Mouse (Mus musculus): ENCODE measurements around the gene Akap6. TPM values are rescaled to one million over a fixed set of nuclear protein-coding genes. Genes with fewer than 3 reads are reported as not detected.

Gene Akap6
- polyA plus RNA-seq, 1 experiment from 2014 or later = 7.9 TPM

GRCm38 (mm10) chr12:52834781-52835279, 135.6 kb downstream of the Akap6 start:
- Histone ChIP-seq H3K4me2 (ENCODE audit: low read depth, low read length) (peak overlapping the region; percentile 37), H3K9ac (ENCODE audit: low read depth, low read length) (no peak overlapping the region), H3K36me3 (ENCODE audit: control insufficient read depth, insufficient read depth, low read length) (no peaks in the 10 kb centered on the region), H3K27me3 (replicated peaks; ENCODE audit: control insufficient read depth, insufficient read depth, low read length) (no peaks in the 10 kb centered on the region), H3K9me3 (ENCODE audit: control insufficient read depth, low read length) (no peaks in the 10 kb centered on the region), H3K27ac (replicated peaks; ENCODE audit: low read depth, low read length) (peak overlapping the region; percentile 80), H3K4me3 (ENCODE audit: low read depth, low read length) (no peak overlapping the region), H3K4me1 (ENCODE audit: control insufficient read depth, insufficient read depth, low read length) (peaks cover 37% of the 10 kb centered on the region)
- WGBS = 28% methylated on average over 6 of the region's 6 CpGs
- ATAC-seq (ENCODE audit: low read depth) (no peak), DNase-seq (ENCODE audit: low spot score) (no peak)

- no peaks in the 10 kb centered on the region for H3K36me3 ChIP-seq (ENCODE audit: control insufficient read depth, insufficient read depth, low read length)
- H3K4me3 ChIP-seq (ENCODE audit: low read depth, low read length) = no peak overlapping the region
- no peaks in the 10 kb centered on the region for H3K27me3 ChIP-seq (replicated peaks; ENCODE audit: control insufficient read depth, insufficient read depth, low read length)
- H3K27ac ChIP-seq (replicated peaks; ENCODE audit: low read depth, low read length) = peak overlapping the region; percentile 80
- peak; percentile 62 for ATAC-seq (ENCODE audit: low read depth)
- H3K9me3 ChIP-seq (ENCODE audit: control insufficient read depth, low read length) = no peaks in the 10 kb centered on the region
- DNase-seq (ENCODE audit: low spot score) = peak; percentile 90
- peak overlapping the region; percentile 37 for H3K4me2 ChIP-seq (ENCODE audit: low read depth, low read length)
- 12% methylated on average over 6 of the region's 6 CpGs for WGBS
- H3K4me1 ChIP-seq (ENCODE audit: control insufficient read depth, insufficient read depth, low read length) = peaks cover 34% of the 10 kb centered on the region
- no peak overlapping the region for H3K9ac ChIP-seq (ENCODE audit: low read depth, low read length)
Observed at GRCm38 (mm10) chr12:52835291-52835742, 136.1 kb downstream of the Akap6 start.

GRCm38 (mm10) chr12:52835914-52836546, 136.8 kb downstream of the Akap6 start:
- Histone ChIP-seq H3K4me3 (ENCODE audit: low read depth, low read length) (no peak overlapping the region; the same call in 1 of the 2 replicates), H3K9ac (ENCODE audit: low read depth, low read length) (peak overlapping the region; percentile 27), H3K4me2 (ENCODE audit: low read depth, low read length) (peak overlapping the region; percentile 37), H3K27me3 (replicated peaks; ENCODE audit: control insufficient read depth, insufficient read depth, low read length) (no peaks in the 10 kb centered on the region), H3K4me1 (ENCODE audit: control insufficient read depth, insufficient read depth, low read length) (peaks cover 30% of the 10 kb centered on the region), H3K9me3 (ENCODE audit: control insufficient read depth, low read length) (no peaks in the 10 kb centered on the region), H3K36me3 (ENCODE audit: control insufficient read depth, insufficient read depth, low read length) (no peaks in the 10 kb centered on the region), H3K27ac (replicated peaks; ENCODE audit: low read depth, low read length) (peak overlapping the region; percentile 80)
- WGBS = 21% methylated on average over 12 of the region's 12 CpGs
- ATAC-seq (ENCODE audit: low read depth) (peak; percentile 58), DNase-seq (ENCODE audit: low spot score) (peak; percentile 86)

GRCm38 (mm10) chr12:52845982-52846381, 146.8 kb downstream of the Akap6 start:
- Histone ChIP-seq H3K27me3 (replicated peaks; ENCODE audit: control insufficient read depth, insufficient read depth, low read length) (no peaks in the 10 kb centered on the region), H3K27ac (replicated peaks; ENCODE audit: low read depth, low read length) (no peak overlapping the region), H3K4me3 (ENCODE audit: low read depth, low read length) (no peak overlapping the region), H3K4me1 (ENCODE audit: control insufficient read depth, insufficient read depth, low read length) (no peaks in the 10 kb centered on the region), H3K4me2 (ENCODE audit: low read depth, low read length) (no peak overlapping the region), H3K9ac (ENCODE audit: low read depth, low read length) (no peak overlapping the region), H3K9me3 (ENCODE audit: control insufficient read depth, low read length) (no peaks in the 10 kb centered on the region), H3K36me3 (ENCODE audit: control insufficient read depth, insufficient read depth, low read length) (no peaks in the 10 kb centered on the region)
- 93% methylated on average over 1 of the region's 1 CpGs for WGBS
- DNase-seq (ENCODE audit: low spot score) (no peak), ATAC-seq (ENCODE audit: low read depth) (no peak)

- ATAC-seq (ENCODE audit: low read depth) (no peak), DNase-seq (ENCODE audit: low spot score) (no peak)
- Histone ChIP-seq H3K4me1 (ENCODE audit: control insufficient read depth, insufficient read depth, low read length) (no peaks in the 10 kb centered on the region), H3K36me3 (ENCODE audit: control insufficient read depth, insufficient read depth, low read length) (no peaks in the 10 kb centered on the region), H3K9me3 (ENCODE audit: control insufficient read depth, low read length) (no peaks in the 10 kb centered on the region), H3K4me2 (ENCODE audit: low read depth, low read length) (no peak overlapping the region), H3K9ac (ENCODE audit: low read depth, low read length) (no peak overlapping the region), H3K27me3 (replicated peaks; ENCODE audit: control insufficient read depth, insufficient read depth, low read length) (no peaks in the 10 kb centered on the region), H3K27ac (replicated peaks; ENCODE audit: low read depth, low read length) (no peak overlapping the region), H3K4me3 (ENCODE audit: low read depth, low read length) (no peak overlapping the region)
- 76% methylated on average over 4 of the region's 4 CpGs for WGBS
Observed at GRCm38 (mm10) chr12:52847020-52847419, 147.8 kb downstream of the Akap6 start.

- no peak overlapping the region for H3K27ac ChIP-seq (replicated peaks; ENCODE audit: low read depth, low read length)
- no peaks in the 10 kb centered on the region for H3K36me3 ChIP-seq (ENCODE audit: control insufficient read depth, insufficient read depth, low read length)
- no peak overlapping the region for H3K4me2 ChIP-seq (ENCODE audit: low read depth, low read length)
- no peaks in the 10 kb centered on the region for H3K9me3 ChIP-seq (ENCODE audit: control insufficient read depth, low read length)
- H3K9ac ChIP-seq (ENCODE audit: low read depth, low read length) = no peak overlapping the region
- ATAC-seq (ENCODE audit: low read depth) (peak; percentile 92), DNase-seq (ENCODE audit: low spot score) (peak; percentile 68)
- H3K4me3 ChIP-seq (ENCODE audit: low read depth, low read length) = no peak overlapping the region
- H3K27me3 ChIP-seq (replicated peaks; ENCODE audit: control insufficient read depth, insufficient read depth, low read length) = no peaks in the 10 kb centered on the region
- 52% methylated on average over 12 of the region's 14 CpGs for WGBS
- no peaks in the 10 kb centered on the region for H3K4me1 ChIP-seq (ENCODE audit: control insufficient read depth, insufficient read depth, low read length)
Observed at GRCm38 (mm10) chr12:52847830-52848518, 148.8 kb downstream of the Akap6 start.

GRCm38 (mm10) chr12:52848519-52848855, 149.3 kb downstream of the Akap6 start:
- no peaks in the 10 kb centered on the region for H3K9me3 ChIP-seq (ENCODE audit: control insufficient read depth, low read length)
- H3K4me3 ChIP-seq (ENCODE audit: low read depth, low read length) = no peak overlapping the region
- ATAC-seq (ENCODE audit: low read depth) = no peak
- WGBS = 53% methylated on average over 6 of the region's 7 CpGs
- no peak overlapping the region for H3K9ac ChIP-seq (ENCODE audit: low read depth, low read length)
- no peak overlapping the region for H3K4me2 ChIP-seq (ENCODE audit: low read depth, low read length)
- H3K4me1 ChIP-seq (ENCODE audit: control insufficient read depth, insufficient read depth, low read length) = no peaks in the 10 kb centered on the region
- DNase-seq (ENCODE audit: low spot score) = no peak
- H3K27me3 ChIP-seq (replicated peaks; ENCODE audit: control insufficient read depth, insufficient read depth, low read length) = no peaks in the 10 kb centered on the region
- H3K36me3 ChIP-seq (ENCODE audit: control insufficient read depth, insufficient read depth, low read length) = no peaks in the 10 kb centered on the region
- no peak overlapping the region for H3K27ac ChIP-seq (replicated peaks; ENCODE audit: low read depth, low read length)

GRCm38 (mm10) chr12:52849297-52849696, 150.1 kb downstream of the Akap6 start:
- H3K27me3 ChIP-seq (replicated peaks; ENCODE audit: control insufficient read depth, insufficient read depth, low read length) = no peaks in the 10 kb centered on the region
- no peak overlapping the region for H3K4me2 ChIP-seq (ENCODE audit: low read depth, low read length)
- H3K9ac ChIP-seq (ENCODE audit: low read depth, low read length) = no peak overlapping the region
- no peaks in the 10 kb centered on the region for H3K9me3 ChIP-seq (ENCODE audit: control insufficient read depth, low read length)
- no peak overlapping the region for H3K27ac ChIP-seq (replicated peaks; ENCODE audit: low read depth, low read length)
- H3K4me1 ChIP-seq (ENCODE audit: control insufficient read depth, insufficient read depth, low read length) = peaks cover 1% of the 10 kb centered on the region; the same call in 1 of the 2 replicates
- H3K4me3 ChIP-seq (ENCODE audit: low read depth, low read length) = no peak overlapping the region
- 75% methylated on average over 4 of the region's 4 CpGs for WGBS
- no peak for ATAC-seq (ENCODE audit: low read depth)
- DNase-seq (ENCODE audit: low spot score) = no peak
- no peaks in the 10 kb centered on the region for H3K36me3 ChIP-seq (ENCODE audit: control insufficient read depth, insufficient read depth, low read length)

Data from embryonic facial prominence, embryonic 14.5 days (tissue).